Mouse (Mus musculus) cerebellum, adult 8-10 months (tissue): ENCODE results near the gene Catsper1.
"Not testable (repeated sequence)": the region's sequence is repeated elsewhere in the genome, so short reads cannot be mapped to it uniquely, and the experiment has no call there.

ENCODE experiments used
- DNase-seq: peaks from one replicate; pipeline ENCODE4 v3.0.0; 2022

Gene Catsper1

GRCm38 (mm10) chr19:5335441-5335840 is at the start of gene Catsper1:
TSS of gene Catsper1 (plus strand) at chr19:5335741.
- no peak for DNase-seq

GRCm38 (mm10) chr19:5294972-5295735 is 40.4 kb upstream of the Catsper1 start, which contains the start of gene Sf3b2:
TSS of gene Sf3b2 (minus strand) at chr19:5295455.
- DNase-seq = peak; percentile 99

- no peak for DNase-seq
These were observed 39.8 kb upstream of the Catsper1 start for GRCm38 (mm10) chr19:5295736-5296075.

GRCm38 (mm10) chr19:5296630-5297029 is 38.9 kb upstream of the Catsper1 start:
- no peak for DNase-seq

- DNase-seq = peak; percentile 50
These were observed 37.4 kb upstream of the Catsper1 start, which contains the start of gene Gal3st3 for GRCm38 (mm10) chr19:5297903-5298800. TSS of gene Gal3st3 (plus strand) at chr19:5298331.

GRCm38 (mm10) chr19:5300588-5300987 is 35.0 kb upstream of the Catsper1 start:
- no peak for DNase-seq

- DNase-seq = no peak
These were observed 33.1 kb upstream of the Catsper1 start for GRCm38 (mm10) chr19:5302455-5302854.

- no peak for DNase-seq
These were observed 29.3 kb upstream of the Catsper1 start for GRCm38 (mm10) chr19:5306279-5306678.

- DNase-seq = no peak
These were observed 28.4 kb upstream of the Catsper1 start for GRCm38 (mm10) chr19:5306968-5307734.

- no peak for DNase-seq
These were observed 26.5 kb upstream of the Catsper1 start for GRCm38 (mm10) chr19:5309025-5309424.

GRCm38 (mm10) chr19:5313189-5313588 is 22.4 kb upstream of the Catsper1 start:
- DNase-seq = no peak

GRCm38 (mm10) chr19:5323801-5324200 is 11.7 kb upstream of the Catsper1 start:
- DNase-seq = no peak

- no peak for DNase-seq
These were observed 7.6 kb upstream of the Catsper1 start for GRCm38 (mm10) chr19:5327970-5328369.

- no peak for DNase-seq
These were observed 800 bp upstream of the Catsper1 start for GRCm38 (mm10) chr19:5334741-5335140.

GRCm38 (mm10) chr19:5337975-5338374 is 2.4 kb downstream of the Catsper1 start:
- peak; percentile 77 for DNase-seq

- DNase-seq = no peak
These were observed 5.8 kb downstream of the Catsper1 start for GRCm38 (mm10) chr19:5341360-5341759.

- DNase-seq = no peak
These were observed 10.0 kb downstream of the Catsper1 start for GRCm38 (mm10) chr19:5345297-5346131.

GRCm38 (mm10) chr19:5348064-5348463 is 12.5 kb downstream of the Catsper1 start:
- DNase-seq = no peak

GRCm38 (mm10) chr19:5348526-5349501 is 13.3 kb downstream of the Catsper1 start:
- DNase-seq = peak; percentile 62

- DNase-seq = not testable (repeated sequence)
These were observed 13.9 kb downstream of the Catsper1 start, which contains the start of gene Cst6 for GRCm38 (mm10) chr19:5349502-5349873. TSS of gene Cst6 (minus strand) at chr19:5349574.

- no peak for DNase-seq
These were observed 18.1 kb downstream of the Catsper1 start for GRCm38 (mm10) chr19:5353609-5354008.
